Mouse (Mus musculus) heart, embryonic 12.5 days (tissue): ENCODE measurements at regions not wholly inside any gene's neighbourhood (a gene's known extent, or its start where the extent isn't known, plus 50 kb on each side); places are given as distances from the start of the nearest gene placed in this dataset.
A peak's percentile ranks its signal among the peaks of the same experiment; 100 is the strongest.

Experiments used
- ATAC-seq: fragments of 200-750 bp; cut with Nextera tagmentation; 2 replicates; pipeline ENCODE4 v1.8.0; 2017; ENCODE audit warnings: moderate TSS enrichment, moderate library complexity; ENCODE audit not compliant: insufficient number of reproducible peaks, low FRiP score
- H3K27ac ChIP-seq: fragments of 300-500 bp; sonication (generic); 2 replicates; pipeline ENCODE4 v1.5.1; 2016; ENCODE audit warnings: mild to moderate bottlenecking, moderate library complexity; ENCODE audit not compliant: poor library complexity, severe bottlenecking
- H3K27me3 ChIP-seq: fragments of 300-500 bp; sonication (generic); replicated peaks from 2 replicates; pipeline ENCODE4 v1.6.1; 2016; ENCODE audit warnings: mild to moderate bottlenecking, moderate library complexity
- H3K36me3 ChIP-seq: fragments of 300-500 bp; sonication (generic); 2 replicates; pipeline ENCODE4 v1.6.1; 2016; ENCODE audit warnings: mild to moderate bottlenecking, moderate library complexity
- H3K4me1 ChIP-seq: fragments of 300-500 bp; sonication (generic); replicated peaks from 2 replicates; pipeline ENCODE4 v1.6.1; 2016; ENCODE audit warnings: mild to moderate bottlenecking
- H3K4me2 ChIP-seq: fragments of 300-500 bp; sonication (generic); 2 replicates; pipeline ENCODE4 v1.6.1; 2016; ENCODE audit warnings: mild to moderate bottlenecking, moderate library complexity
- H3K4me3 ChIP-seq: fragments of 300-500 bp; sonication (generic); 2 replicates; pipeline ENCODE4 v1.5.1; 2016; ENCODE audit warnings: mild to moderate bottlenecking
- H3K9ac ChIP-seq: fragments of 300-500 bp; sonication (generic); 2 replicates; pipeline ENCODE4 v1.6.1; 2016; ENCODE audit warnings: mild to moderate bottlenecking, moderate library complexity
- H3K9me3 ChIP-seq: fragments of 300-500 bp; sonication (generic); replicated peaks from 2 replicates; pipeline ENCODE4 v1.6.1; 2016; ENCODE audit warnings: mild to moderate bottlenecking, moderate library complexity
- WGBS: fragments of 180-500 bp; shearing (Covaris S2); methylation state at CpG from one replicate; pipeline ENCODE4 v1.1.7; 2016; 5-methylcytosine and 5-hydroxymethylcytosine counted together

DNA sequence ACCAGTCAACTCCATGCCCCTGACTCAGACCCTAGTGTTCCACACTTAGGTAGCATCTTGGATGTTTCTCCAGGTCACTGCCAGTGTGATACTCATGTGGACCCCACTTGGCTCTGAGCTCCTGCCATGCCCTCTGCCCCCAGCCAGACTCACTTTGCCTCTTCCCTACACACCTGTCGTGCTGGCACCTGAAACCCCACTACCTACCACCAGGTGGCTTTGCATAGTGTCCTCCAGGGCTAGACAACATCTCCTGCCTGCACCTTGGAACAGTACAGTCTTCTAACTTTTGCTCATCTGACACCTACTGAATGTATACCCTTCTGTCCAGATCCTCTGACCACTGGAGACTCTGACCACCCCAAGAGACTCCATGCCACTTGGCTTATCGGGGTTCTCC, 80.6 kb downstream of the Fam53a start:
- Histone ChIP-seq H3K27me3 (no peaks in the 10 kb centered on the region; the same call in 1 of the 2 replicates), H3K4me3 (no peak overlapping the region), H3K4me2 (no peak overlapping the region), H3K9ac (no peak overlapping the region), H3K9me3 (no peaks in the 10 kb centered on the region), H3K4me1 (no peaks in the 10 kb centered on the region), H3K36me3 (no peaks in the 10 kb centered on the region), H3K27ac (no peak overlapping the region)
- no peak for ATAC-seq
- 58% methylated on average over 2 of the region's 2 CpGs for WGBS

DNA sequence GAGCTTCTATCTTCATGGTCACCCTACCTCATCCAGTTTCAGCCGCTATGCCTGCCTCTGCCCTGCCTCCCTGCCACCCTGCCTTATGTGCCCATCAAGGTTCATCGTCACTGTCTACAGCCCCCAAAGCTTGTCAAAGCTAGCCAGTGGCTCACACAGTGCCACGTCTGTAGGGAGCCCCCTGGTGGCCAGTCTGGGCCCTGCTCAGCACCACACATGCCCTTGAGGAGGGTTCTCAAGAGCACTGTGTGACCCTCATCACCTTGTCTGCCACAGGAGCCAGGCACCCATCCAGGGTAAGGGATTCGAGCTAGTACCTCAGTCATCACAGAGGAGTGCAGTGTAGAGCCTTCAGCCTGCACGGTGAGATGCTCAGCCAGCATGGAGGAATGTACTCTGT, 86.1 kb downstream of the Fam53a start:
- Histone ChIP-seq H3K4me3 (no peak overlapping the region), H3K9ac (no peak overlapping the region), H3K4me2 (no peak overlapping the region), H3K27ac (no peak overlapping the region), H3K9me3 (no peaks in the 10 kb centered on the region), H3K27me3 (peaks cover 42% of the 10 kb centered on the region), H3K4me1 (no peaks in the 10 kb centered on the region), H3K36me3 (no peaks in the 10 kb centered on the region)
- 19% methylated on average over 5 of the region's 5 CpGs for WGBS
- ATAC-seq: no peak

DNA sequence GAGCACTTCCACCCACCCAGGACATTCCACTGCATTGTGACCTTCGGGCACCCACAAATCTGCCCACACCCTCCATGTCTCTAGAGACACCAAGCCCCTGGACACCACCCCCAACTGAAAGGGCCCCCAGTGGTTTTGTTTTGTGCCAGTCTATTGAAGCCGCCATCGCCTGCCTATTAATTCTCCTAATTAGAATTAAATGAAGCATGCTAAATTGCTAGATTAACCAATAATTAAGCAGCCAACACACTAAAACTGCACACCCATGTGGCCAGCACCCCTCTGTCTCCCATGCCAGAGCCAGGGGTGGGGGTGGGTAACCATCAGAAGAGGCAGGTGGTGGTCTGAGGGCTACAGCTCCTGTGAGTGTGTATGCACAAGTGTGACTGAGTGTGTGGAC, 86.8 kb downstream of the Fam53a start:
- Histone ChIP-seq H3K4me3 (no peak overlapping the region), H3K4me2 (no peak overlapping the region), H3K36me3 (no peaks in the 10 kb centered on the region), H3K9me3 (no peaks in the 10 kb centered on the region), H3K27me3 (peaks cover 50% of the 10 kb centered on the region), H3K4me1 (no peaks in the 10 kb centered on the region), H3K27ac (no peak overlapping the region), H3K9ac (no peak overlapping the region)
- 92% methylated on average over 3 of the region's 3 CpGs for WGBS
- ATAC-seq: no peak

DNA sequence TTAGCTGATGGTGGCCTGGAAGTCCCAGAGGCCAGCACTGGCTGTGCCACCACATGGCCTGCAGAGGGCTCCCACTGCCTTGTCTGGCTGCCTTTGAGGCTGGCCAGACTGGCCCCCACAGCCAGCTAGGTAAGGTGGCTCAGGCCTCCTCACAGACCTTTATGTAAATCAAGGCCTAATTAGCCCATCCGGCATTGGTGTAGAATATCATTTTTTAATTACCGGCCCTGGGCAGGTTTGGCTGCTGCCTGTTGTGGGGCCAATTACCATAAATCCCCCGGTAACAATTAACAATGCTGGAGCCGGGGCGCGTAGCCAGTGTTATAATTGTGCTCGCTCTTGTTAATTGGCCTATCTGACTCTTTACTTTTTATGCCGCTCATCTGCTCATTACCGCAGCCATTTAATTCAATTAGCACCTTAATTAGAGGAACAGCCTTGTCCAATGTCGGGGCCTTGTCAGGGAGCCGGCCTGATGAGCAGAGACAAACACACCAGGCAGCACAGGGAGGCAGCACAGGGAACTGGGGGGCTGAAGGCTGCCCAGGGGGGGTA, 87.4 kb downstream of the Fam53a start:
- H3K36me3 ChIP-seq: no peaks in the 10 kb centered on the region
- WGBS: 76% methylated on average over 11 of the region's 11 CpGs
- no peak overlapping the region for H3K4me3 ChIP-seq
- no peaks in the 10 kb centered on the region for H3K4me1 ChIP-seq
- no peak overlapping the region for H3K9ac ChIP-seq
- H3K4me2 ChIP-seq: no peak overlapping the region
- H3K27me3 ChIP-seq: peaks cover 55% of the 10 kb centered on the region
- H3K9me3 ChIP-seq: no peaks in the 10 kb centered on the region
- no peak for ATAC-seq
- H3K27ac ChIP-seq: no peak overlapping the region

DNA sequence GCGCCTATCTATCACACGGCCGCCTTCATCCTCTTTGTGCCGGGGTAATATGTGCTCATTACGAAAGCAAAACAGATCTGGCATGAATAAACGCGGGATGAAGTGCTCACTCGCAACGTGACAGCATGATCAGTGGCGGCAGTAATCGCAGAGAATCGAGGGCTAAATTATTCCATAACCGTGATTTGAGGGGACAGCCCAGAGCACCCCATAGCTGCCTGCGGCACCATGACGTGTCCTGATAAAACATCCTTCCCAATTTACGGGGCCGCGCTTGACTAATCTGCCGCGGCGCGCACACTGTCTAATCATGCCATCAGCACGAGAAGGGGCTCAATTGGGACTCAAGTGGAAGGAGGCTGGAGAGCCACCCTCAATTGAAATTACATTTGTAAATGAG, 89.2 kb downstream of the Fam53a start:
- Histone ChIP-seq H3K4me2 (0 out of 2 replicates have a peak overlapping the region, but pooled peaks have one; percentile 10), H3K9ac (no peak overlapping the region), H3K27me3 (peaks cover 73% of the 10 kb centered on the region), H3K4me3 (no peak overlapping the region), H3K27ac (no peak overlapping the region), H3K9me3 (no peaks in the 10 kb centered on the region), H3K36me3 (no peaks in the 10 kb centered on the region), H3K4me1 (peaks cover 11% of the 10 kb centered on the region)
- ATAC-seq: no peak
- 40% methylated on average over 23 of the region's 23 CpGs for WGBS

DNA sequence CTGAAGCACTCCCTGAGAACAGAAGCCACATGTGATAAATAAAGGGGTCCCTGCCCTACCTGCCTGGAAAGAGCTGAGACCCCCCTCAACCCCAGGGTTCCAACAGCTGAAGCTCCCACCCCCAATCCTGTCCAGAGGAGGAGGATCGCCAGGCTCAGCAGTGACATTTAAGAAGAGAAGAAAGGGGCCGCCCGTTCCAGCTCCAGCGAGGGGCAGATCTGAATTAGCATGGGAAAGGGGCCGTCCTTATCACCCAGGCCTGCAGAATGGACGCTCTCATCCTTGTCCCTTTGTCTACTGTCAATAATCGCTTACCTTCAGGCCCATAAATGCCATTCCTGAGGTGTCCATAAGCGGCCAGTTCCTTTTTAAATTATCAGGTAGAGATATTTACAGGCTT, 92.0 kb downstream of the Fam53a start:
- H3K9me3 ChIP-seq: no peaks in the 10 kb centered on the region
- no peak overlapping the region for H3K27ac ChIP-seq
- H3K4me3 ChIP-seq: no peak overlapping the region
- no peak overlapping the region for H3K4me2 ChIP-seq
- H3K27me3 ChIP-seq: peaks cover 94% of the 10 kb centered on the region
- WGBS: 24% methylated on average over 8 of the region's 8 CpGs
- peaks cover 23% of the 10 kb centered on the region for H3K4me1 ChIP-seq
- no peak overlapping the region for H3K9ac ChIP-seq
- H3K36me3 ChIP-seq: no peaks in the 10 kb centered on the region
- ATAC-seq: no peak

DNA sequence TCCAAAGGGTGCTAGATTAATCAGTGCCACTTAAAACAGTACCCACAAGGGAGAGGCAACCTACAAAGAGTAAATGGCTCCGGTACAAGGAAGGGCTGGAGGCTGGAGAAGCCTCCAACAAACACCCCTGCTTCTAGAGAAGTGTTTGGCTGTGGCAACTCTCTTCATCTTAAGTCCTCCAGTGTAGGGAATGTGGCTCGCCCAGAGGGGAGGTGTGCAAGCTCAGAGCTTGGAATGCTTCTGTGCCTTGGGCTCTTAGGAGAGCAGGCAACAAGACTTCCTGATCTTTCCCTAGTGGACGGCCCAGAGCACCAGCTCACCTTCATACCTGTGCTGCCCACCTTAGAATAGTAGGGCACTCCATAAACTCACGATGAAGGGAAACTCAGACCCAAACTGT, 92.4 kb downstream of the Fam53a start:
- peaks cover 94% of the 10 kb centered on the region for H3K27me3 ChIP-seq
- H3K4me2 ChIP-seq: no peak overlapping the region
- H3K4me3 ChIP-seq: no peak overlapping the region
- H3K4me1 ChIP-seq: peaks cover 23% of the 10 kb centered on the region
- no peak for ATAC-seq
- no peaks in the 10 kb centered on the region for H3K36me3 ChIP-seq
- no peak overlapping the region for H3K27ac ChIP-seq
- no peaks in the 10 kb centered on the region for H3K9me3 ChIP-seq
- WGBS: 60% methylated on average over 4 of the region's 4 CpGs
- no peak overlapping the region for H3K9ac ChIP-seq

DNA sequence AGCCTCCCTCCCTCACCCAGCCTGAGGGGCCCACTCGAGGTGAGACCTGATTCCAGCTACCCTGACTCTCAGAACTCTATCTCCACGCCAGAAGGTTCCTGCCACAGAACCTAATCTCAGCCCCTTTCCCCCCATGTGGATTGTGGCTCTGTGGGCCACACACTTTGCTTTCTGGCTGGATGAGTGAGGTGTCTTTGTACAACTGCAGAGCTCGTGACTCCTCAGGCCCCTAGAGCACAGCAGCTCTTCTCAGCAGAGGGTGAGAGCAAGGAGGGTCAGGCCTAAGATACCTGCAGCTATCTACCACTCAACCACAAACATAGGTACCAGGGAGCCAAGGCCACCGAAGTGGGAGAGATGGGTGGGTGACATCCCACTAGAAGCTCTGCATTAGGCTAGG, 93.2 kb downstream of the Fam53a start:
- 54% methylated on average over 4 of the region's 4 CpGs for WGBS
- peaks cover 23% of the 10 kb centered on the region for H3K4me1 ChIP-seq

DNA sequence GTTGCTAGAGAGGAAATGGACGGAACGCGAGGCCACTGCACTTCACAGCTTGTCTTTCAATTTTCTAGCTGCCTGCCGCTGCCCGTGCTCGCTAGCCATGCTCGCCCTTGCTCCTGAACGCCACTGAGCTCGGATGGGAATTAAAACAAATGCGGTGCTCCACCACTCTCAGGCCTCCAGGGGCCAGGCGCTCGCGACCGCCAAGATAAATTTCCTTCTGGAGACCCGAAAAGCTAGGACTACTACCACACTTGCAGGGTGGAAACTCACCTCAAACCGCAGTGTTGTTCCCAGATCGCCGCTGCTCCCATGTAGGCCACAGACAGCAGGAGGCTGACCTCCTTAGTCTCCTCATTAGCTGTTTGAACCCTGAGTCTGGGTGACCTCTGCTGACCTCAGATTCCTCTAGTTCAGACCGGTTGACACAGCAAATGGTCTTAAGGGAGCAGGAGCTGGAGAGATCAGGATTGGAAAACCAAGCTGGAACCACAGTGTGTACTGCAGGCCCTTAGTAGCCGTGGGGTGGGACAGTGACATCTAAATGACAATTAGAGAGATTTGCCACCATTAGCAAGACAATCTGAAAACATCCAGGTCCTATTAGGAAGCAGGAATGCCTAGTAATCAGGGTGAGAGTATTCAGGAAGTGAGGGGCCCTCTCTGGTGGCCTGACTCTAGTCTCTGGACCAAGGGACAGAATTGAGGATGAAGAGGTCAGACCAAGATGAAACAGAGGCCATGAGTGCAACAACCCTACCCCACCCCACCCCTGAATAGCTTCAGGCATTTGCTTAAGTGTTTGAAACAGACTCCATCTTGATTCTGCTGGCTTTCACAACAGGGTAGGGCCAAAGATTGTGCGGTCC, 94.1 kb downstream of the Fam53a start:
- H3K27ac ChIP-seq: no peak overlapping the region
- 16% methylated on average over 21 of the region's 21 CpGs for WGBS
- peaks cover 23% of the 10 kb centered on the region for H3K4me1 ChIP-seq
- no peaks in the 10 kb centered on the region for H3K36me3 ChIP-seq
- no peaks in the 10 kb centered on the region for H3K9me3 ChIP-seq
- H3K27me3 ChIP-seq: peaks cover 84% of the 10 kb centered on the region
- ATAC-seq: no peak
- H3K4me3 ChIP-seq: peak overlapping the region; percentile 17
- no peak overlapping the region for H3K9ac ChIP-seq
- H3K4me2 ChIP-seq: peak overlapping the region; percentile 58

More for the DNA sequence above, 93.2 kb downstream of the Fam53a start:
- peaks cover 91% of the 10 kb centered on the region for H3K27me3 ChIP-seq
- no peak for ATAC-seq
- H3K4me2 ChIP-seq: no peak overlapping the region
- no peak overlapping the region for H3K27ac ChIP-seq
- H3K9ac ChIP-seq: no peak overlapping the region
- H3K9me3 ChIP-seq: no peaks in the 10 kb centered on the region
- no peaks in the 10 kb centered on the region for H3K36me3 ChIP-seq
- no peak overlapping the region for H3K4me3 ChIP-seq

DNA sequence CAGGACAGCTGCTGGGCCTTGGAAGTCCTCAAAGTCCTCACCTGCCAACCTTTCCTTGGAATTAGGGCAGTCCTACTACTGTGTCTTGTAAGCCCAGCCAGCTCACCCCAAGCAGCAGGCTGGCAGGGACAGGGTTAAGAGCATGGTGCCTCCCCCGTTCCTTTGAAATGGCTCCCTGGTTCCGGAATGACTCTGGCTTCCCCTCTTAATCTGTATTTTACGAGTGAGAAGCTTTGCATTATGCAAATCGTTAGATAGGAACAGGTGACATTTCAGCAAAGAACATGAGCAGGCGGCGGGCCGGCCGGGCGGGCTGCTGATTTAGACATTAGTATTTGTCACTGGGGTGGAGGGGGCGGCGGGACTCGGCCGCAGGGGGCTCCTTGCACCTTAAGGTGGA, 95.1 kb downstream of the Fam53a start:
- Histone ChIP-seq H3K9me3 (no peaks in the 10 kb centered on the region), H3K36me3 (no peaks in the 10 kb centered on the region), H3K27ac (no peak overlapping the region), H3K9ac (0 out of 2 replicates have a peak overlapping the region, but pooled peaks have one; percentile 28), H3K27me3 (peaks cover 74% of the 10 kb centered on the region), H3K4me1 (peaks cover 31% of the 10 kb centered on the region), H3K4me3 (peak overlapping the region; percentile 17), H3K4me2 (peak overlapping the region; percentile 58)
- no peak for ATAC-seq
- WGBS: 10% methylated on average over 13 of the region's 13 CpGs

DNA sequence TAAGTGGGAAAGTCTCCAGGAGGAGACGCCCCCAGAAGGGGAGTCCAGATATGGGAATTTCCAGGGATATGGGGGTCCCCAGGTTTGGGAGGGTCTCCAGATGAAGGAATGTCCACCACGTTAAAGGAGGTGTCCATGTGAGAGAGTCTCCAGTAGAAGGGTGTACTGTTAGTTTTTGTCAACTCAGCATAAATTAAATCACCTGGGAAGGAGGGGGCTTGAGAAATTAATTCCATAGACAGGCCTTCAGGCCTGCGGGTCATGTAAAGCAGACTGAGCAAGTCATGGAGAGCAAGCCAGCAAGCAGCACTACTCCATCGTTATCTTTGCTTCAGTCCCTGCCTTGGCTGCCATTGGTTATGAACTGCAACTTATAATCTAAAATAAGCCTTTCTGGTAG, 96.2 kb downstream of the Fam53a start:
- no peak overlapping the region for H3K4me2 ChIP-seq
- H3K4me1 ChIP-seq: peaks cover 40% of the 10 kb centered on the region
- H3K9ac ChIP-seq: no peak overlapping the region
- no peak for ATAC-seq
- peaks cover 65% of the 10 kb centered on the region for H3K27me3 ChIP-seq
- H3K9me3 ChIP-seq: no peaks in the 10 kb centered on the region
- H3K27ac ChIP-seq: no peak overlapping the region
- WGBS: 86% methylated on average over 4 of the region's 4 CpGs
- no peaks in the 10 kb centered on the region for H3K36me3 ChIP-seq
- H3K4me3 ChIP-seq: no peak overlapping the region
